Comparison of ENCODE assay signal across 8 mouse cellular contexts in genomic region chr9:56994286-56995197, GRCm38 (mm10). TPM values are rescaled to one million over a fixed set of nuclear protein-coding genes. Genes with fewer than 3 reads are reported as not detected.
A peak's percentile ranks its signal among the peaks of the same experiment; 100 is the strongest.
DNase-seq lines count a peak whose midpoint lies in the region; ATAC-seq and TF ChIP-seq lines count a peak whose summit lies in the region.

TSS of gene Ptpn9 (plus strand) at chr9:56994923.

- H3K27ac ChIP-seq in embryonic facial prominence, embryonic 13.5 days = peak within 1 kb of the TSS; percentile 98
- peak within 1 kb of the TSS; percentile 98 for H3K27ac ChIP-seq in limb, embryonic 11.5 days (replicated peaks; ENCODE audit: low read depth, low read length)
- peak within 1 kb of the TSS; percentile 97 for H3K27ac ChIP-seq in midbrain, embryonic 13.5 days
- H3K27ac ChIP-seq in spleen, adult 2 months (ENCODE audit: insufficient read depth, low read length) = peak within 1 kb of the TSS; percentile 59

- 2% methylated on average over 62 of the region's 62 CpGs for WGBS in embryonic facial prominence, embryonic 13.5 days
- 2% methylated on average over 62 of the region's 62 CpGs for WGBS in limb, embryonic 11.5 days
- WGBS in midbrain, embryonic 13.5 days = 2% methylated on average over 62 of the region's 62 CpGs
- WGBS in spleen, adult 2 months = 4% methylated on average over 61 of the region's 62 CpGs

- H3K9ac ChIP-seq in embryonic facial prominence, embryonic 13.5 days = peak within 1 kb of the TSS; percentile 95
- H3K9ac ChIP-seq in limb, embryonic 11.5 days (ENCODE audit: low read length) = peak within 1 kb of the TSS; percentile 98
- peak within 1 kb of the TSS; percentile 93 for H3K9ac ChIP-seq in midbrain, embryonic 13.5 days (replicated peaks)

- peak within 1 kb of the TSS; percentile 77 for H3K4me2 ChIP-seq in embryonic facial prominence, embryonic 13.5 days
- peak within 1 kb of the TSS; percentile 61 for H3K4me2 ChIP-seq in limb, embryonic 11.5 days (ENCODE audit: low read depth, severe bottlenecking)
- H3K4me2 ChIP-seq in midbrain, embryonic 13.5 days (replicated peaks) = peak within 1 kb of the TSS; percentile 65

- no peaks in the 10 kb centered on the region for H3K9me3 ChIP-seq in embryonic facial prominence, embryonic 13.5 days
- H3K9me3 ChIP-seq in limb, embryonic 11.5 days (ENCODE audit: control insufficient read depth, low read length) = no peaks in the 10 kb centered on the region
- H3K9me3 ChIP-seq in midbrain, embryonic 13.5 days = no peaks in the 10 kb centered on the region

- peak; percentile 82 for ATAC-seq in embryonic facial prominence, embryonic 13.5 days (ENCODE audit: insufficient number of reproducible peaks, insufficient read depth, low FRiP score, low TSS enrichment, low read depth)
- peak; percentile 91 for ATAC-seq in limb, embryonic 11.5 days (ENCODE audit: insufficient number of reproducible peaks, low FRiP score, low TSS enrichment, low read depth)
- ATAC-seq in midbrain, embryonic 13.5 days = peak; percentile 96

- TF ChIP-seq POLR2A in spleen, adult 2 months (IDR thresholded peaks at IDR 0.05; ENCODE audit: low read depth, low read length) = no peak

- peak within 1 kb of the TSS; percentile 94 for H3K4me3 ChIP-seq in embryonic facial prominence, embryonic 13.5 days
- H3K4me3 ChIP-seq in limb, embryonic 11.5 days (ENCODE audit: low read depth, low read length) = peak within 1 kb of the TSS; percentile 93
- H3K4me3 ChIP-seq in midbrain, embryonic 13.5 days (replicated peaks) = peak within 1 kb of the TSS; percentile 93
- H3K4me3 ChIP-seq in spleen, adult 2 months (ENCODE audit: extremely low read depth, insufficient read depth, insufficient read length) = peak within 1 kb of the TSS; percentile 77

- peak; percentile 42; the same call in 1 of the 2 replicates for TF ChIP-seq CTCF in spleen, adult 2 months (IDR thresholded peaks at IDR 0.05; ENCODE audit: extremely low read depth, insufficient read depth, insufficient read length, insufficient replicate concordance)

- H3K36me3 ChIP-seq in embryonic facial prominence, embryonic 13.5 days = no peaks in the 10 kb centered on the region
- no peaks in the 10 kb centered on the region for H3K36me3 ChIP-seq in limb, embryonic 11.5 days (ENCODE audit: control insufficient read depth, insufficient read depth, low read length)
- H3K36me3 ChIP-seq in midbrain, embryonic 13.5 days = no peaks in the 10 kb centered on the region
- H3K36me3 ChIP-seq in spleen, adult 2 months (ENCODE audit: control insufficient read depth, insufficient read depth, low read length) = no peaks in the 10 kb centered on the region

- peaks cover 6% of the 10 kb centered on the region; the same call in 1 of the 2 replicates for H3K4me1 ChIP-seq in embryonic facial prominence, embryonic 13.5 days
- no peaks in the 10 kb centered on the region for H3K4me1 ChIP-seq in limb, embryonic 11.5 days (ENCODE audit: control insufficient read depth, insufficient read depth, low read length)
- H3K4me1 ChIP-seq in midbrain, embryonic 13.5 days (replicated peaks) = peaks cover 23% of the 10 kb centered on the region
- peaks cover 3% of the 10 kb centered on the region; the same call in 1 of the 2 replicates for H3K4me1 ChIP-seq in spleen, adult 2 months (ENCODE audit: control insufficient read depth, insufficient read depth, insufficient read length)

- no peaks in the 10 kb centered on the region for H3K27me3 ChIP-seq in embryonic facial prominence, embryonic 13.5 days
- no peaks in the 10 kb centered on the region for H3K27me3 ChIP-seq in limb, embryonic 11.5 days (ENCODE audit: control insufficient read depth, insufficient read depth, low read length)
- no peaks in the 10 kb centered on the region for H3K27me3 ChIP-seq in midbrain, embryonic 13.5 days
- no peaks in the 10 kb centered on the region for H3K27me3 ChIP-seq in spleen, adult 2 months (ENCODE audit: control insufficient read depth, insufficient read depth, low read length)

- DNase-seq in 3T3-L1 (ENCODE audit: low read depth, low spot score) = peak; percentile 85
- peak; percentile 83 to 86 for DNase-seq in adrenal gland, postnatal 4 days (ENCODE audit: low spot score in 2 of 2)
- DNase-seq in heart, adult 18-20 months = peak; percentile 93 to 94
- peak; percentile 90 for DNase-seq in kidney, adult 18-20 months
- DNase-seq in limb, embryonic 11.5 days (ENCODE audit: low spot score) = peak; percentile 96
- DNase-seq in spleen, adult 2 months (ENCODE audit: low read depth in 1 of 2, low spot score in 2 of 2) = peak; percentile 45 to 83

RNA-seq across cellular contexts. Expression of gene Ptpn9, which starts in this region (rescaled TPM):
- 10 to 100 TPM; 60.1 to 62.0 TPM for total RNA-seq in adrenal gland, postnatal 4 days (2021)
- polyA plus RNA-seq in embryonic facial prominence, embryonic 13.5 days (2015; fragmentation: Nextera tagmentation; extraction: Ambion mirVana) = 28.6 and 30.7 TPM in 2 replicates
- 10 to 100 TPM in 1 of 2 experiments, 1 to 10 TPM in 1; 9.3 to 10.1 TPM for total RNA-seq in heart, adult 18-20 months (2021)
- 40.5 and 44.0 TPM in 2 replicates for polyA plus RNA-seq in limb, embryonic 11.5 days (2014; fragmentation: Nextera tagmentation; extraction: Ambion mirVana)
- polyA plus RNA-seq in midbrain, embryonic 13.5 days (2015; fragmentation: Nextera tagmentation; extraction: Ambion mirVana) = 21.7 and 23.4 TPM in 2 replicates
- polyA plus RNA-seq in spleen, adult 2 months (2012; rRNA removed) = 13.1 and 21.1 TPM in 2 replicates

Comparison
In these comparisons a context has a peak if more than half of its experiments do, and no peak if none do; other contexts are left out.
1. Peak in every context shown above with its lines: DNase-seq, ATAC-seq, H3K4me3 ChIP-seq and H3K27ac ChIP-seq.
2. RNA of gene Ptpn9 (total RNA-seq): 60.1 to 62.0 TPM in adrenal gland, postnatal 4 days; 9.3 to 10.1 TPM in heart, adult 18-20 months; every median in the first group is over 4 times any median in the second.